Mouse (Mus musculus) common myeloid progenitor, adult 5-6 weeks (primary cell): ENCODE measurements around the gene Gm43302. TPM values are rescaled to one million over a fixed set of nuclear protein-coding genes. Genes with fewer than 3 reads are reported as not detected.
A peak's percentile ranks its signal among the peaks of the same experiment; 100 is the strongest.
"Not testable (repeated sequence)": the region's sequence is repeated elsewhere in the genome, so short reads cannot be mapped to it uniquely, and the experiment has no call there.

Experiments used
- ATAC-seq: replicated peaks from 2 replicates; pipeline ENCODE4 v1.8.0; 2016; ENCODE audit warnings: low read depth, mild to moderate bottlenecking, moderate TSS enrichment, inconsistent platforms; ENCODE audit not compliant: poor library complexity, severe bottlenecking
- total RNA-seq: library from RNA; stranded (forward); fragments of 200-1000, 187-1606 nt; gene quantifications from 2 replicates; pipeline ENCODE4 v1.2.3, GENCODE M21; 2017

Gene Gm43302
- total RNA-seq, 1 experiment from 2014 or later: not detected

DNA sequence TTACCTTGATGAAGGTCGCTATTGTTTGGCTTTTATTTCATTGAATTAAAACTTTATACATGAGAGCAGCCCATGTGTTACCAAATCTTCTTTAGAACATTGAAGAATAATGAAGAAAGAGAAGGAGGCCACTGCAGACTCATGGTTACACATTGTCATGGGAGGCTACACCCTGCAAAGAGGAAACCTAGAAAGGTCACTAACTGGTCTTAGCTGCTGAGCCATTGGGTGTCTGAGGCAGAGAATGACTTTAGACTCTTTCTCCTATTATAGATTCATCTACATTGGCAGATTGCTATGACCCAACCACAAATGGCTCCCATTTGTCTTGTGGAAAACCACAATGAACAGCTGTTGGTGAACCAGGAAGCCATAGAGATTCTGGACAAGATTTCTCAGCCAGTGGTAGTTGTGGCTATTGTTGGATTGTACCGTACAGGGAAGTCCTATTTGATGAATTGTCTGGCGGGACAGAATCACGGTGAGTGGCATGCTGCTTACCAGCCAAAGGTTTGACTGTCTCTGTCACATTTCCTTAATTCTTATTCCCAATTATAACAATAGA is 92.6 kb downstream of the Gm43302 start:
- ATAC-seq: not testable (repeated sequence)

DNA sequence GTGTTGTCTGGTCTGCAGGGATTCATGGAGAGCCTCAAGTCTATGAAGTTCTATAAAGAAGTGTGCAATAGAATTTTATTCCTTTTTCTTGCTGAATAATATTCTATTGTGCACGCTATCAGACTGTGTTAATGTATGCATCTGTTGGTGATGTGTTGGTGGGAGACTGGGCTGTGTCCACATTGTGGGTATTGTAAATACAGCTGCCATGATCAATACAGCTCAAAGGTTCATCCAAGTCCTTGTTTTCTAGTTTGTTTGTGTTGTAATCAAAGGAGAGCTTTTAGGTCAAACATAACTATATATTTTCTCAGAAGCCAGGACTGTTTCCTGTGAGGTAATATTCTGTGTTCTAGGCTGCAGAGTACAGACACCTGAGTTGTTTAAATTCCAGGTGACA is 94.3 kb downstream of the Gm43302 start:
- not testable (repeated sequence) for ATAC-seq

DNA sequence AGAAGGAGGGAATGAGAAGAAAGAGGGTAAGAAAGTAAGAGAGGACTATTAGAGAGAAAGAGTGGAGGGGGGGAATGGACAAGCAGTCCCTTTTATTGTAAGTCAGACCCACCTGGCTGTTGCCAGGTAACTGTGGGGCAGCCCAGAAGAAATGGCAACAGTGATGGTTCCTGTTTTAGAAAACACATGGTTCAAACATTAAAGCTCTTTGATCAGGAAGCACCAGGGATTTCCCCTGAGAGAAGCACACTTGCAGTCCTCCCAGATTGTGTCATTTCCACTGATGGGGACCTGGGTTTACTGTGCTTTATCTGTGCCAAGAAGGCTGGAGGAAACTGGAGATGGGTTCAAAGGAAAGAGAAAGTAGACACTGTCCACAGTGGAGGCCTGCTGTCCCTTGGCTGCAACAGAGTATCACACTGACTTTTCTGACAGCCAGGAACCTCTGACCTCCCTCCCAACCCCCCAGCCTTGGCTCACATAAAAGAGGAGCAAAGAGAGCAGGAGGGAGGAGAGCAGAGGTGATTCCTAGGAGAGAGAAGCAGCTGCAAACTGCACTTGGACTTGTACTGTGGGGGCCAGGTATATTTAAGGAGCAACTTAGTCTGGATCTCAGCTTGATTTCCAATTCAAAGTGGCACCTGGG is 95.5 kb downstream of the Gm43302 start:
- not testable (repeated sequence) for ATAC-seq

DNA sequence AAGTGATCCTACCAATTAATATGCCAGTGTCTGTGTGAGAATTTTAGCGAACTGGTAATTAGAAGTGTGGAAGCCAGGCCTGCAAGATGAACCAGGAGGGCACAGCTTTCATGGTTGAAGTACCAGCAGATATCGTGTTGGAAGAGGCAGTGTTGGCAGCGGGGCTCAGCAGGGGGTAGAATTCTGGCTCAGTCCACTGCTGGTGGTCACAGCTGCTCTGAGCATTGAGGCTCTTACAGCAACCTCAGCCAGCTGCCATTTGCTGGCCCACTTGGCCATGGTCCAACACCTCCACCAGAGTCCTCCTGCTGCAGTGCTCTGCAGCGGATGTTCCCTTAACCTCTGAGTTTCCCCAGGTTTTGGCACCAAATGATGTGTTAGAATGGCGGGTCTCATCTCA is 97.2 kb downstream of the Gm43302 start:
- ATAC-seq: not testable (repeated sequence)

DNA sequence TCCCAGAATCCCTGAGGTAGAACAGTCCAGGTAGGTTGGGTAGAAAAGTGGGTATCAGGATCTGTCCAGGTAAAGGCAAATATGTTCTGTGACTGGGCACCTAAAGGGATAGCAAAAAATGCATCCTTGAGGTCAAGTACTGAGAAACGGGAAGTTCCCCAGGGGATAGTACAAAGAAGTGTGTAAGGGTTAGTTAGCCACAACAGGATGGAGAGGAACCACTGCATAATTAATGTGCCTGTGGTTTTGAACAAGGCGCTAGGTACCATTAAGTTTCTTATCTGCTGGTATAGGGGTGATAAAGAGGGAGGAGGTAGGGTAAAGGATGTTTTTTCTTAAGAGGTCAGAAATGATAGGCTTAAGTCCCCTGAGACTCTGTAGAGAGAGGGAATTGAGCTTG is 101.0 kb downstream of the Gm43302 start:
- peak; percentile 96 for ATAC-seq

DNA sequence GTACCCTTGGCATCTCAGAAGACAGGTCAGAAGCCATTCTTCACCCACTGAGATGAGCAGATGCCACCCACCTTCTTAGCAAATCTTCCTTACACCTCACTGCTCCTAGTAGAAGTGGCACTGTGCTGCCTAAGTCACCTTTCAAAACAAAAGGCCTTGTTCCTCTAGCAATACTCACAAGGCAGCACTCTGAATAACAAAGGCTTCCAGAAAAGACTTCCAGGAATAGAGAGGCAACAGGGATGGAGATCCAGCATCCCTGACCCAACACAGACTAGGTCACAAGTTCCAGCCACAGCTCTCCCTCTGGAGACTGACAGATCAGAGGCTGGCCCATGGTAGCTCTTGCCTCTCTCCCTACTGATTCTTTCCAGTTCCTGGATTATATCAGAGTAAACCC is 112.0 kb downstream of the Gm43302 start:
- ATAC-seq: no peak

Other genes starting within 250 kb of the Gm43302 start
- 0.39 and 0.41 TPM in 2 replicates for gene Gbp9, start 154.2 kb downstream of the Gm43302 start, total RNA-seq
- gene Gbp8, start 154.2 kb downstream of the Gm43302 start, total RNA-seq: 0.91 TPM in 1 of 2 replicates, not detected in the other
- gene Gbp4, start 154.1 kb downstream of the Gm43302 start, total RNA-seq: not detected in 2 replicates
- gene Gbp10, start 54.2 kb downstream of the Gm43302 start, total RNA-seq: not detected in 2 replicates
- 0.78 and 1.2 TPM in 2 replicates for gene Gbp6, start within 50 bp of the Gm43302 start, total RNA-seq
- 15.7 and 18.3 TPM in 2 replicates for gene Lrrc8b, start 122.1 kb upstream of the Gm43302 start, total RNA-seq
- gene Lrrc8c, start 225.7 kb upstream of the Gm43302 start, total RNA-seq: 13.8 and 18.0 TPM in 2 replicates